8 mouse cellular contexts compared by ENCODE assay signal in genomic region chr14:24822876-24823567, GRCm38 (mm10).
DNase-seq lines count a peak whose midpoint lies in the region; ATAC-seq lines count a peak whose summit lies in the region.

No protein-coding gene starts in this region.

- H3K9me3 ChIP-seq in kidney, embryonic 16.5 days (ENCODE audit: low read length), result no peaks in the 10 kb centered on the region
- no peaks in the 10 kb centered on the region for H3K9me3 ChIP-seq in limb, embryonic 15.5 days

- no peak for DNase-seq in kidney, postnatal 14 days
- peak; percentile 48 for DNase-seq in adrenal gland, postnatal 14 days
- DNase-seq in heart, adult 18-20 months, result peak; percentile 42 to 65
- DNase-seq in spleen, postnatal 14 days (ENCODE audit: low spot score in 2 of 2), result no peak
- DNase-seq in embryo, embryonic 11 days, result no peak
- DNase-seq in urinary bladder, postnatal 25 days (ENCODE audit: low spot score), result no peak

- 18% methylated on average over 13 of the region's 13 CpGs for WGBS in kidney, embryonic 16.5 days
- WGBS in limb, embryonic 15.5 days, result 25% methylated on average over 13 of the region's 13 CpGs

- no peaks in the 10 kb centered on the region for H3K36me3 ChIP-seq in kidney, embryonic 16.5 days (ENCODE audit: insufficient read depth, low read length)
- H3K36me3 ChIP-seq in limb, embryonic 15.5 days, result no peaks in the 10 kb centered on the region

- ATAC-seq in kidney, embryonic 16.5 days (ENCODE audit: low FRiP score, low TSS enrichment), result peak; percentile 71
- ATAC-seq in limb, embryonic 15.5 days (ENCODE audit: insufficient number of reproducible peaks, low FRiP score, low TSS enrichment, low read depth), result peak; percentile 73; the same call in 1 of the 2 replicates

- no peak overlapping the region for H3K4me3 ChIP-seq in kidney, embryonic 16.5 days (ENCODE audit: low read length)
- H3K4me3 ChIP-seq in limb, embryonic 15.5 days, result no peak overlapping the region

- H3K27me3 ChIP-seq in kidney, embryonic 16.5 days (ENCODE audit: insufficient read depth, low read length), result no peaks in the 10 kb centered on the region
- H3K27me3 ChIP-seq in limb, embryonic 15.5 days, result no peaks in the 10 kb centered on the region

- H3K9ac ChIP-seq in kidney, embryonic 16.5 days (replicated peaks; ENCODE audit: low read length), result no peak overlapping the region; the same call in 1 of the 2 replicates
- H3K9ac ChIP-seq in limb, embryonic 15.5 days, result no peak overlapping the region

- peak overlapping the region; percentile 65 for H3K27ac ChIP-seq in kidney, embryonic 16.5 days (ENCODE audit: low read length)
- peak overlapping the region; percentile 81 for H3K27ac ChIP-seq in limb, embryonic 15.5 days

- H3K4me1 ChIP-seq in kidney, embryonic 16.5 days (ENCODE audit: insufficient read depth, low read length), result peaks cover 40% of the 10 kb centered on the region
- H3K4me1 ChIP-seq in limb, embryonic 15.5 days, result peaks cover 43% of the 10 kb centered on the region

- no peak overlapping the region for H3K4me2 ChIP-seq in kidney, embryonic 16.5 days (replicated peaks; ENCODE audit: low read depth, low read length)
- H3K4me2 ChIP-seq in limb, embryonic 15.5 days, result 0 out of 2 replicates have a peak overlapping the region, but pooled peaks have one; percentile 13

Comparison
In these comparisons a context has a peak if more than half of its experiments do, and no peak if none do; other contexts are left out.
1. DNase-seq: peak in adrenal gland, postnatal 14 days (single experiment) and heart, adult 18-20 months (2 of 2); none in kidney, postnatal 14 days (single experiment), spleen, postnatal 14 days (0 of 2), embryo, embryonic 11 days (single experiment) and urinary bladder, postnatal 25 days (single experiment).